Mouse (Mus musculus): ENCODE results near the gene Olfr1382. TPM values are rescaled to one million over a fixed set of nuclear protein-coding genes. Genes with fewer than 3 reads are reported as not detected.

Gene Olfr1382
- polyA plus RNA-seq, 1 experiment from 2014 or later = not detected

Other genes starting within 250 kb of the Olfr1382 start
- 0.15 TPM in 1 of 2 replicates, not detected in the other for gene Olfr1393, start 249.9 kb upstream of the Olfr1382 start, polyA plus RNA-seq (2015; fragmentation: Nextera tagmentation; extraction: Ambion mirVana)
- not detected in 2 replicates for gene Olfr1392, start 243.0 kb upstream of the Olfr1382 start, polyA plus RNA-seq (2015; fragmentation: Nextera tagmentation; extraction: Ambion mirVana)
- gene Olfr10, start 223.5 kb upstream of the Olfr1382 start, polyA plus RNA-seq (2015; fragmentation: Nextera tagmentation; extraction: Ambion mirVana) = not detected in 2 replicates
- gene Olfr1391, start 205.5 kb upstream of the Olfr1382 start, polyA plus RNA-seq (2015; fragmentation: Nextera tagmentation; extraction: Ambion mirVana) = not detected in 2 replicates
- not detected in 2 replicates for gene Olfr1390, start 193.1 kb upstream of the Olfr1382 start, polyA plus RNA-seq (2015; fragmentation: Nextera tagmentation; extraction: Ambion mirVana)
- not detected in 2 replicates for gene Olfr1389, start 105.2 kb upstream of the Olfr1382 start, polyA plus RNA-seq (2015; fragmentation: Nextera tagmentation; extraction: Ambion mirVana)
- not detected in 2 replicates for gene Olfr1388, start 91.6 kb upstream of the Olfr1382 start, polyA plus RNA-seq (2015; fragmentation: Nextera tagmentation; extraction: Ambion mirVana)
- gene Olfr1387, start 72.9 kb upstream of the Olfr1382 start, polyA plus RNA-seq (2015; fragmentation: Nextera tagmentation; extraction: Ambion mirVana) = not detected in 2 replicates
- not detected in 2 replicates for gene Olfr1386, start 63.2 kb upstream of the Olfr1382 start, polyA plus RNA-seq (2015; fragmentation: Nextera tagmentation; extraction: Ambion mirVana)
- not detected in 2 replicates for gene Olfr1385, start 39.2 kb upstream of the Olfr1382 start, polyA plus RNA-seq (2015; fragmentation: Nextera tagmentation; extraction: Ambion mirVana)
- not detected in 2 replicates for gene Olfr1384, start 21.5 kb upstream of the Olfr1382 start, polyA plus RNA-seq (2015; fragmentation: Nextera tagmentation; extraction: Ambion mirVana)
- gene Olfr1383, start 8.6 kb upstream of the Olfr1382 start, polyA plus RNA-seq (2015; fragmentation: Nextera tagmentation; extraction: Ambion mirVana) = not detected in 2 replicates
- not detected in 2 replicates for gene Olfr1381, start 15.2 kb downstream of the Olfr1382 start, polyA plus RNA-seq (2015; fragmentation: Nextera tagmentation; extraction: Ambion mirVana)
- not detected in 2 replicates for gene Olfr1380, start 28.6 kb downstream of the Olfr1382 start, polyA plus RNA-seq (2015; fragmentation: Nextera tagmentation; extraction: Ambion mirVana)
- gene Flt4, start 81.0 kb downstream of the Olfr1382 start, polyA plus RNA-seq (2015; fragmentation: Nextera tagmentation; extraction: Ambion mirVana) = 1.2 and 1.8 TPM in 2 replicates
- not detected in 2 replicates for gene Scgb3a1, start 135.4 kb downstream of the Olfr1382 start, polyA plus RNA-seq (2015; fragmentation: Nextera tagmentation; extraction: Ambion mirVana)
- 65.6 and 65.8 TPM in 2 replicates for gene Cnot6, start 184.5 kb downstream of the Olfr1382 start, polyA plus RNA-seq (2015; fragmentation: Nextera tagmentation; extraction: Ambion mirVana)